Mouse (Mus musculus): ENCODE results near the gene Bcdin3d. TPM values are rescaled to one million over a fixed set of nuclear protein-coding genes. Genes with fewer than 3 reads are reported as not detected.

Bcdin3d gene
- total RNA-seq (2023): 4.1 and 4.9 TPM in 2 replicates

DNA sequence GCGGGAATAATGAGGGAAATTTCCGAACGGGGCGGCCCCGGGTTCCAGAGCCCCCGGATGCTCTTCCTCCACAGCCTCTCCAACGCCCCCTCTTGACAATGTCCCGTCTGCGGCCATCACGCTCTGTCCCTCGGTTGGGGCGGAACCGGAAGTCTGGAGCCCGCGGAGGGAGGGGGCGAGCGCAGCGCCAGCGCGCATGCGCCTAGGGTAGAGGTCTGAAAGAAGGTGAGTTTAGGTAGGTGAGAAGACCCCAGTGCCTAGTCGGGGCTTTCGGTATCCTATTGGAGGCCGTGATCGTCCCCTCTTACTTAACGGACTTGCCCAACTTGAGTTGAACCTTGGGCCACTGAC lies at the start of gene Bcdin3d:
Bcdin3d (minus strand) TSS at position 155 of the 351 bp plus-strand sequence.

DNA sequence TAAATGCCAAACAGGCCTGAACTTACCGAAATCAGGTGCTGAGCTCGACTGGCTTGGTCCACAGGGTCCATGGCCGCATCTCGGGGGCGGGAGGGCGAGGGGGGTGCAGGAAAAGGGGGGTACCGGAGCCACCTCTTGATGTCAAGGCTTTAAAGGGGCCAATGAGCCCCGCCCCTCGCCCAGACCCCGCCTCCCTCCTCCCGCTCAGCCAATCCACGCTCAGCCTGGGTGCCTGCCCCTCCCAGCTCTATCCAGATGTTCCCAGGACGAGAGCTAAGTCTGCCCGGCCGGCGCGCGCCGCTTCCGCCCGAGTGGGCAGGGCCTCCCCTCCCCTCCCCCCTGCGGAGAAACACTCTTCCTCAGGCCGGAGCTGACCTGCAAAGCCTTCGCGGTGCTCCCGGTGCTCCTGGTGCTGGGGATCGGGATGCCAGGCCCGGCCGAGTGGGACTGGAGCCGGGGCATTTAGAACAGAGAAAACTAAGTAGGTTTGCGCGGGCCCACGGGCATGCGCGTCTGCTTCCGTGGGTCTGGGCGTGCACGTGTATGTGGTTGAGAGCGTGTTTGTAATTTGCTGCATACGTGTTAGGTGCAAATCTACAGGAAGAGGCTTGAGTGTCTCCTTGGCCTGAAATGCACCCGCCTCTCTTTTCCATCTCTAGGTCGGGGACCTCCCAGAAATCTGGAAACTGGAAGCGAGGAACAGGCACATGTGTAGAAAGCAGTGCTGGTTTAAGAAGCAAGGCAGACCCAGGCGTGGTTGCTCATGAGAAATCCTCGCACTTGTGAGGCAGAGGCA lies 16.7 kb downstream of the Bcdin3d start, which contains the start of gene Nckap5l:
Nckap5l (minus strand) TSS at position 143 of the 796 bp plus-strand sequence.

Other genes starting within 250 kb of the Bcdin3d start
- not detected in 2 replicates for gene Kcnh3, start 249.9 kb downstream of the Bcdin3d start, total RNA-seq (2023)
- 55.8 and 72.9 TPM in 2 replicates for gene Mcrs1, start 222.8 kb downstream of the Bcdin3d start, total RNA-seq (2023)
- 0.66 and 2.8 TPM in 2 replicates for gene Prpf40b, start 179.6 kb downstream of the Bcdin3d start, total RNA-seq (2023)
- not detected in 2 replicates for gene Fam186b, start 178.8 kb downstream of the Bcdin3d start, total RNA-seq (2023)
- 62.7 and 87.7 TPM in 2 replicates for gene Fmnl3, start 104.2 kb downstream of the Bcdin3d start, total RNA-seq (2023)
- gene Tmbim6, start 81.8 kb downstream of the Bcdin3d start, total RNA-seq (2023): 635 and 663 TPM in 2 replicates
- gene Nckap5l, start 17.0 kb downstream of the Bcdin3d start, total RNA-seq (2023): 1.0 and 3.3 TPM in 2 replicates
- 0.60 and 0.79 TPM in 2 replicates for gene Faim2, start 53.4 kb upstream of the Bcdin3d start, total RNA-seq (2023)
- not detected in 2 replicates for gene Aqp2, start 104.3 kb upstream of the Bcdin3d start, total RNA-seq (2023)
- gene Aqp5, start 116.1 kb upstream of the Bcdin3d start, total RNA-seq (2023): not detected in 2 replicates
- not detected in 2 replicates for gene Aqp6, start 126.7 kb upstream of the Bcdin3d start, total RNA-seq (2023)
- gene Racgap1, start 176.9 kb upstream of the Bcdin3d start, total RNA-seq (2023): 68.7 and 70.9 TPM in 2 replicates
- 0.28 TPM in 1 of 2 replicates, not detected in the other for gene Asic1, start 195.6 kb upstream of the Bcdin3d start, total RNA-seq (2023)
- gene Smarcd1, start 227.4 kb upstream of the Bcdin3d start, total RNA-seq (2023): 18.8 and 19.3 TPM in 2 replicates
- 2.2 and 3.7 TPM in 2 replicates for gene Gm17349, start 230.8 kb upstream of the Bcdin3d start, total RNA-seq (2023)
- gene Gpd1, start 242.8 kb upstream of the Bcdin3d start, total RNA-seq (2023): 0.18 and 0.22 TPM in 2 replicates